Mouse (Mus musculus) C2C12 (cell line): Measurements from ENCODE around the gene Olfr453. TPM values are rescaled to one million over a fixed set of nuclear protein-coding genes. Genes with fewer than 3 reads are reported as not detected.

Experiments used
- H3K27me3 ChIP-seq: one replicate; pipeline ENCODE4 v1.6.1; 2011; ENCODE audit not compliant: control insufficient read depth, insufficient read depth, insufficient read length
- H3K36me3 ChIP-seq: one replicate; pipeline ENCODE4 v1.6.1; 2011; ENCODE audit not compliant: control insufficient read depth, insufficient read depth
- H3K4me3 ChIP-seq: one replicate; pipeline ENCODE4 v1.5.1; 2011; ENCODE audit warnings: mild to moderate bottlenecking, control low read depth; ENCODE audit not compliant: poor library complexity, insufficient read depth, severe bottlenecking
- H3K79me2 ChIP-seq: one replicate; pipeline ENCODE4 v1.6.1; 2011; ENCODE audit not compliant: control insufficient read depth, insufficient read depth
- H3K79me3 ChIP-seq: one replicate; pipeline ENCODE4 v1.6.1; 2011; ENCODE audit warnings: low read depth, control low read depth
- H3ac ChIP-seq: one replicate; pipeline ENCODE3; 2011; ENCODE audit warnings: low read depth; ENCODE audit not compliant: control insufficient read depth, insufficient read length
- CEBPB ChIP-seq: IDR thresholded peaks from one replicate; pipeline ENCODE4 v1.6.1; 2011; ENCODE audit warnings: low read depth, mild to moderate bottlenecking, control low read depth, moderate library complexity
- CTCF ChIP-seq: IDR thresholded peaks from one replicate; pipeline ENCODE4 v1.5.1; 2011; ENCODE audit not compliant: control insufficient read depth, insufficient read depth, insufficient read length
- FOSL1 ChIP-seq: IDR thresholded peaks from one replicate; pipeline ENCODE4 v1.8.0; 2011; ENCODE audit warnings: mild to moderate bottlenecking, low read length; ENCODE audit not compliant: poor library complexity, insufficient read depth, severe bottlenecking
- MAX ChIP-seq: IDR thresholded peaks from one replicate; pipeline ENCODE4 v1.6.1; 2011; ENCODE audit warnings: mild to moderate bottlenecking, control low read depth
- MYOD1 ChIP-seq: IDR thresholded peaks from one replicate; pipeline ENCODE4 v1.6.1; 2011; ENCODE audit warnings: low read depth; ENCODE audit not compliant: control insufficient read depth, insufficient read length
- MYOG ChIP-seq: IDR thresholded peaks from one replicate; pipeline ENCODE4 v1.6.1; 2011; ENCODE audit not compliant: control insufficient read depth, insufficient read length; ENCODE audit errors: extremely low read depth
- USF1 ChIP-seq: IDR thresholded peaks from one replicate; pipeline ENCODE4 v1.6.1; 2011; ENCODE audit warnings: low read depth, mild to moderate bottlenecking, control low read depth, moderate library complexity
- polyA plus RNA-seq: library from polyadenylated mRNA; unstranded; fragments of >200 nt; fragmentation: generic; extraction: Trizol; gene quantifications from one replicate; pipeline ENCODE4 v1.2.1, GENCODE M21; 2012; ENCODE audit warnings: missing spikeins

Gene Olfr453
- polyA plus RNA-seq, 1 experiment: not detected

DNA sequence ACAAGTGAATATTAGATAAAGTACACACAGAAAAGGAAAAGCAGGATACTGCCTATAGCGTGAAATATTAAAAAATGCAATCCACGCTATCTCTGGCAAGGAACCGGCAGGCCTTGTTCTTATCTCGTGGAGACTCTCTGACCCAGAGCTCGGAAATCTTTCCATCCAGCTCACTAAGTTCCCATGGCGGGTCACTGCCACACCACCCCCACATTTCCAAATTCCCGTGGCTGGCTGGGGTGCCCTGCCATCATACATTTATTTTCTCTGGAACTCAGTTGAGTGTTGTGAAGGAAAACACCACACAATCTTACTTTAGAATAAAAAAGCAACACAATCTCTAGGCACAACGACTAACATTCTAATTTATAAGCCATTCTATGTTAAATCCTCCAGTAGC, 24.5 kb upstream of the Olfr453 start:
- H3K79me3 ChIP-seq: no peaks in the 10 kb centered on the region
- H3ac ChIP-seq: no peak overlapping the region
- no peaks in the 10 kb centered on the region for H3K27me3 ChIP-seq
- H3K79me2 ChIP-seq: no peaks in the 10 kb centered on the region
- H3K36me3 ChIP-seq: no peaks in the 10 kb centered on the region
- TF ChIP-seq USF1: no peak
- no peak overlapping the region for H3K4me3 ChIP-seq

- no peak overlapping the region for H3ac ChIP-seq
- no peak overlapping the region for H3K4me3 ChIP-seq
- no peaks in the 10 kb centered on the region for H3K79me3 ChIP-seq
- H3K27me3 ChIP-seq: no peaks in the 10 kb centered on the region
- no peaks in the 10 kb centered on the region for H3K79me2 ChIP-seq
- H3K36me3 ChIP-seq: no peaks in the 10 kb centered on the region
- peak; percentile 48 for TF ChIP-seq FOSL1
- TF ChIP-seq CEBPB: no peak
- TF ChIP-seq MAX: no peak
- TF ChIP-seq CTCF: no peak
- no peak for TF ChIP-seq MYOG
- TF ChIP-seq MYOD1: peak; percentile 99
- no peak for TF ChIP-seq USF1
These were observed 21.2 kb upstream of the Olfr453 start for GRCm38 (mm10) chr6:42717973-42718372.

- no peaks in the 10 kb centered on the region for H3K36me3 ChIP-seq
- TF ChIP-seq MAX: no peak
- TF ChIP-seq CTCF: no peak
- TF ChIP-seq USF1: no peak
- TF ChIP-seq CEBPB: no peak
- TF ChIP-seq MYOG: no peak
- no peak for TF ChIP-seq FOSL1
- no peak for TF ChIP-seq MYOD1
These were observed 3.1 kb downstream of the Olfr453 start for GRCm38 (mm10) chr6:42742303-42742702.

DNA sequence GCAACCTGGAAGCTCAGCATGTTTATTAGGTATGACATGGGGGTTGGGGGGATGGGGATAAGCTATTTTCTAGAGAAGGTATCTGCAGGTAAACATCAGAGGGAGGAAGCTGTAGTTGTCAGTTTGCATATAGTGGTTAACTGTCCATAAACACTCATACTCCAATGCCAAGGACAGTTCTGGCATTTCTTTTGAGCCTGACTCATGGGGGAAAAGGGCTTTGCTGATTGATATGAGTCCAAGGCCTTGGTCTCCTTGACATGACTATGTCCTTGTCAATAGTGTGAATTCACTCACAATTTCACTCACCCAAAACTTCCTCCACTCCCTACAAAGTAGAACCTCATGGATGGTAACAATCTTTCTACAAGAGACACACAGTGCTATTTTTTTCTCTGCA, 8.7 kb downstream of the Olfr453 start:
- Histone ChIP-seq H3ac (no peak overlapping the region), H3K79me3 (no peaks in the 10 kb centered on the region), H3K27me3 (no peaks in the 10 kb centered on the region), H3K36me3 (no peaks in the 10 kb centered on the region), H3K4me3 (no peak overlapping the region), H3K79me2 (no peaks in the 10 kb centered on the region)
- TF ChIP-seq CTCF (no peak), MYOG (no peak), USF1 (no peak), FOSL1 (no peak)

More at GRCm38 (mm10) chr6:42742303-42742702, 3.1 kb downstream of the Olfr453 start:
- Histone ChIP-seq H3K4me3 (no peak overlapping the region), H3ac (no peak overlapping the region), H3K27me3 (no peaks in the 10 kb centered on the region), H3K79me2 (no peaks in the 10 kb centered on the region), H3K79me3 (no peaks in the 10 kb centered on the region)

GRCm38 (mm10) chr6:42756104-42756503, 16.9 kb downstream of the Olfr453 start, which contains the start of gene Olfr38:
Gene Olfr38 (plus strand): TSS chr6:42756404.
- H3K36me3 ChIP-seq: no peaks in the 10 kb centered on the region
- no peak for TF ChIP-seq MYOG
- TF ChIP-seq FOSL1: no peak
- no peak for TF ChIP-seq CEBPB
- no peak for TF ChIP-seq CTCF
- TF ChIP-seq USF1: no peak
- no peak for TF ChIP-seq MYOD1
- TF ChIP-seq MAX: no peak
- no peaks in the 10 kb centered on the region for H3K79me3 ChIP-seq
- H3K4me3 ChIP-seq: no peak within 1 kb of the TSS
- H3K27me3 ChIP-seq: peaks cover 3% of the 10 kb centered on the region
- no peak within 1 kb of the TSS for H3ac ChIP-seq
- no peaks in the 10 kb centered on the region for H3K79me2 ChIP-seq

DNA sequence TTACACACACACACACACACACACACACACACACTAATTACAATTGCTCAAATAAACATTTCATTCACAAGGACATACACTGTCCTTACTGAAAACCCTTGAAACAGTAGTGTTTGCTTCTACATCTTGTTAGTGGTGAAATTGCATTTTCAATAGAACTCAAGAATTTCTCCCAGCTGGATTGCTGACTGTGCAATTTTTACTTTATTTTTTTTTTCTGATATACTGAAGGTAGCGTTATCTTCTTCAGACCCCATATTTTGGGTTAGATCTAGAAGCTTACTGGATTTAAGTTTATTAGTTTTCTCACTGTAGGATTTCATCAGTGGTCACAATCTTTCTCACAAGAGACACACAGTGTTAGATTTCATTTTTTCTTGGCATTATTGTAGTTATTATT, 37.9 kb downstream of the Olfr453 start:
- no peaks in the 10 kb centered on the region for H3K79me3 ChIP-seq
- no peak overlapping the region for H3ac ChIP-seq
- no peak overlapping the region for H3K4me3 ChIP-seq
- H3K79me2 ChIP-seq: no peaks in the 10 kb centered on the region
- TF ChIP-seq MAX (no peak), USF1 (no peak), MYOD1 (no peak), FOSL1 (no peak), MYOG (no peak), CTCF (no peak), CEBPB (no peak)
- H3K27me3 ChIP-seq: no peaks in the 10 kb centered on the region
- no peaks in the 10 kb centered on the region for H3K36me3 ChIP-seq
